Mouse (Mus musculus) C2C12 (cell line): ENCODE measurements at regions not wholly inside any gene's neighbourhood (a gene's known extent, or its start where the extent isn't known, plus 50 kb on each side); places are given as distances from the start of the nearest gene placed in this dataset.

ENCODE experiments used
- CEBPB ChIP-seq: IDR thresholded peaks from one replicate; pipeline ENCODE4 v1.6.1; 2011; ENCODE audit warnings: low read depth, mild to moderate bottlenecking, control low read depth, moderate library complexity
- CTCF ChIP-seq: IDR thresholded peaks from one replicate; pipeline ENCODE4 v1.5.1; 2011; ENCODE audit not compliant: control insufficient read depth, insufficient read depth, insufficient read length
- MAX ChIP-seq: IDR thresholded peaks from one replicate; pipeline ENCODE4 v1.6.1; 2011; ENCODE audit warnings: mild to moderate bottlenecking, control low read depth
- MYOD1 ChIP-seq: IDR thresholded peaks from one replicate; pipeline ENCODE4 v1.6.1; 2011; ENCODE audit warnings: low read depth; ENCODE audit not compliant: control insufficient read depth, insufficient read length
- MYOG ChIP-seq: IDR thresholded peaks from one replicate; pipeline ENCODE4 v1.6.1; 2011; ENCODE audit not compliant: control insufficient read depth, insufficient read length; ENCODE audit errors: extremely low read depth
- USF1 ChIP-seq: IDR thresholded peaks from one replicate; pipeline ENCODE4 v1.6.1; 2011; ENCODE audit warnings: low read depth, mild to moderate bottlenecking, control low read depth, moderate library complexity

- TF ChIP-seq CTCF, result no peak
- no peak for TF ChIP-seq MAX
- no peak for TF ChIP-seq CEBPB
- no peak for TF ChIP-seq MYOG
- TF ChIP-seq MYOD1, result no peak
- TF ChIP-seq USF1, result no peak
Measured at GRCm38 (mm10) chr8:109087781-109088180, 406.0 kb upstream of the Pmfbp1 start.
